In genomic region chr11:26489761-26490466, GRCm38 (mm10) we compare ENCODE assay signal across 7 mouse cellular contexts.
DNase-seq lines count a peak whose midpoint lies in the region; ATAC-seq and TF ChIP-seq lines count a peak whose summit lies in the region.

No protein-coding gene starts in this region.

- WGBS in embryonic facial prominence, embryonic 11.5 days = 24% methylated on average over 12 of the region's 12 CpGs
- 34% methylated on average over 12 of the region's 12 CpGs for WGBS in kidney, adult 2 months
- 22% methylated on average over 12 of the region's 12 CpGs for WGBS in limb, embryonic 10.5 days
- 73% methylated on average over 12 of the region's 12 CpGs for WGBS in midbrain, embryonic 15.5 days

- TF ChIP-seq CTCF in kidney, adult 2 months (conservative IDR thresholded peaks at IDR 0.05; ENCODE audit: insufficient read depth, insufficient read length, low read depth, low read length) = peak; percentile 28; the same call in 1 of the 2 replicates

- peak overlapping the region; percentile 71 for H3K27ac ChIP-seq in embryonic facial prominence, embryonic 11.5 days (replicated peaks; ENCODE audit: low read depth, low read length)
- H3K27ac ChIP-seq in kidney, adult 2 months (ENCODE audit: insufficient read depth, low read depth, low read length) = no peak overlapping the region
- peak overlapping the region; percentile 86 for H3K27ac ChIP-seq in limb, embryonic 10.5 days
- no peak overlapping the region for H3K27ac ChIP-seq in midbrain, embryonic 15.5 days

- H3K4me2 ChIP-seq in embryonic facial prominence, embryonic 11.5 days (ENCODE audit: low read depth, low read length) = no peak overlapping the region
- H3K4me2 ChIP-seq in midbrain, embryonic 15.5 days = no peak overlapping the region

- H3K36me3 ChIP-seq in embryonic facial prominence, embryonic 11.5 days (replicated peaks; ENCODE audit: control insufficient read depth, insufficient read depth, low read depth, low read length) = no peaks in the 10 kb centered on the region
- no peaks in the 10 kb centered on the region for H3K36me3 ChIP-seq in kidney, adult 2 months (ENCODE audit: control insufficient read depth, insufficient read depth, low read length)
- no peaks in the 10 kb centered on the region for H3K36me3 ChIP-seq in limb, embryonic 10.5 days
- H3K36me3 ChIP-seq in midbrain, embryonic 15.5 days (replicated peaks) = no peaks in the 10 kb centered on the region

- H3K9me3 ChIP-seq in embryonic facial prominence, embryonic 11.5 days (replicated peaks; ENCODE audit: control insufficient read depth, low read length) = no peaks in the 10 kb centered on the region
- no peaks in the 10 kb centered on the region for H3K9me3 ChIP-seq in limb, embryonic 10.5 days (replicated peaks)
- no peaks in the 10 kb centered on the region for H3K9me3 ChIP-seq in midbrain, embryonic 15.5 days

- H3K4me3 ChIP-seq in embryonic facial prominence, embryonic 11.5 days (ENCODE audit: low read depth, low read length) = no peak overlapping the region
- H3K4me3 ChIP-seq in kidney, adult 2 months (ENCODE audit: insufficient read depth, low read depth, low read length) = no peak overlapping the region
- H3K4me3 ChIP-seq in limb, embryonic 10.5 days = peak overlapping the region; percentile 19; the same call in 1 of the 2 replicates
- H3K4me3 ChIP-seq in midbrain, embryonic 15.5 days = no peak overlapping the region

- TF ChIP-seq POLR2A in kidney, adult 2 months (IDR thresholded peaks at IDR 0.05; ENCODE audit: low read depth, low read length) = no peak

- H3K4me1 ChIP-seq in embryonic facial prominence, embryonic 11.5 days (ENCODE audit: control insufficient read depth, insufficient read depth, low read length) = no peaks in the 10 kb centered on the region
- H3K4me1 ChIP-seq in kidney, adult 2 months (ENCODE audit: control insufficient read depth, insufficient read depth, low read length) = no peaks in the 10 kb centered on the region
- peaks cover 38% of the 10 kb centered on the region for H3K4me1 ChIP-seq in limb, embryonic 10.5 days
- H3K4me1 ChIP-seq in midbrain, embryonic 15.5 days = no peaks in the 10 kb centered on the region

- peak; percentile 79 for DNase-seq in brain, adult 2 months (ENCODE audit: low read depth, low spot score)
- DNase-seq in embryonic facial prominence, embryonic 11.5 days (ENCODE audit: low spot score) = peak; percentile 86
- peak; percentile 58 to 59 for DNase-seq in heart, adult 9 months (ENCODE audit: low spot score in 2 of 2)
- peak; percentile 69 for DNase-seq in kidney, adult 2 months
- peak; percentile 80 for DNase-seq in limb, embryonic 10.5 days (ENCODE audit: low spot score)

- ATAC-seq in embryonic facial prominence, embryonic 11.5 days (replicated peaks; ENCODE audit: insufficient number of reproducible peaks, low FRiP score, low TSS enrichment, low read depth) = peak; percentile 92
- ATAC-seq in midbrain, embryonic 15.5 days (replicated peaks) = peak; percentile 80
- no peak for ATAC-seq in erythroid progenitor cell, adult 5-6 weeks (replicated peaks; ENCODE audit: low FRiP score, poor library complexity, severe bottlenecking)

- no peaks in the 10 kb centered on the region for H3K27me3 ChIP-seq in embryonic facial prominence, embryonic 11.5 days (ENCODE audit: control insufficient read depth, insufficient read depth, low read length)
- no peaks in the 10 kb centered on the region for H3K27me3 ChIP-seq in kidney, adult 2 months (replicated peaks; ENCODE audit: control insufficient read depth, insufficient read depth, low read length)
- H3K27me3 ChIP-seq in limb, embryonic 10.5 days (ENCODE audit: low read depth, poor library complexity, severe bottlenecking) = no peaks in the 10 kb centered on the region
- no peaks in the 10 kb centered on the region for H3K27me3 ChIP-seq in midbrain, embryonic 15.5 days (replicated peaks)

- no peak overlapping the region for H3K9ac ChIP-seq in embryonic facial prominence, embryonic 11.5 days (replicated peaks; ENCODE audit: low read length)
- no peak overlapping the region for H3K9ac ChIP-seq in midbrain, embryonic 15.5 days

Comparison
In these comparisons a context has a peak if more than half of its experiments do, and no peak if none do; other contexts are left out.
1. H3K27ac ChIP-seq: peak in embryonic facial prominence, embryonic 11.5 days (single experiment) and limb, embryonic 10.5 days (single experiment); none in kidney, adult 2 months (single experiment) and midbrain, embryonic 15.5 days (single experiment).
2. Peak in every context shown above with its lines, with median percentiles within 50 percentile points of each other: DNase-seq.